Mouse (Mus musculus): ENCODE data around the gene Hoxb1. TPM values are rescaled to one million over a fixed set of nuclear protein-coding genes. Genes with fewer than 3 reads are reported as not detected.

Gene Hoxb1
- polyA plus RNA-seq, 1 experiment from 2014 or later = not detected

- H3K9ac ChIP-seq (ENCODE audit: low read length) = no peak overlapping the region
- no peak overlapping the region for H3K4me3 ChIP-seq (ENCODE audit: low read length)
- 12% methylated on average over 8 of the region's 8 CpGs for WGBS
- H3K27ac ChIP-seq (ENCODE audit: low read length) = peak overlapping the region; percentile 81
- peaks cover 4% of the 10 kb centered on the region; the same call in 1 of the 2 replicates for H3K9me3 ChIP-seq (ENCODE audit: control insufficient read depth, low read length)
- peak overlapping the region; percentile 31 for H3K4me2 ChIP-seq (ENCODE audit: low read depth, low read length)
- no peaks in the 10 kb centered on the region; the same call in 1 of the 2 replicates for H3K27me3 ChIP-seq (ENCODE audit: control insufficient read depth, insufficient read depth, low read depth, low read length)
- ATAC-seq (ENCODE audit: low read depth) = peak; percentile 94
- H3K36me3 ChIP-seq (ENCODE audit: control insufficient read depth, insufficient read depth, low read length) = no peaks in the 10 kb centered on the region
- peaks cover 14% of the 10 kb centered on the region for H3K4me1 ChIP-seq (replicated peaks; ENCODE audit: control insufficient read depth, insufficient read depth, low read length)
Observed at GRCm38 (mm10) chr11:96413527-96413926, 48.0 kb downstream of the Hoxb1 start.

GRCm38 (mm10) chr11:96414002-96414401 is 48.5 kb downstream of the Hoxb1 start:
- H3K27me3 ChIP-seq (ENCODE audit: control insufficient read depth, insufficient read depth, low read depth, low read length) = no peaks in the 10 kb centered on the region; the same call in 1 of the 2 replicates
- no peak overlapping the region for H3K9ac ChIP-seq (ENCODE audit: low read length)
- peak overlapping the region; percentile 14; the same call in 1 of the 2 replicates for H3K4me2 ChIP-seq (ENCODE audit: low read depth, low read length)
- ATAC-seq (ENCODE audit: low read depth) = peak; percentile 72
- H3K4me1 ChIP-seq (replicated peaks; ENCODE audit: control insufficient read depth, insufficient read depth, low read length) = peaks cover 12% of the 10 kb centered on the region
- H3K36me3 ChIP-seq (ENCODE audit: control insufficient read depth, insufficient read depth, low read length) = no peaks in the 10 kb centered on the region
- 18% methylated on average over 2 of the region's 2 CpGs for WGBS
- peaks cover 4% of the 10 kb centered on the region; the same call in 1 of the 2 replicates for H3K9me3 ChIP-seq (ENCODE audit: control insufficient read depth, low read length)
- H3K4me3 ChIP-seq (ENCODE audit: low read length) = no peak overlapping the region
- peak overlapping the region; percentile 81 for H3K27ac ChIP-seq (ENCODE audit: low read length)

MicroRNAs within 50 kb of the gene (microRNA counts, 519-probe panel; counts per million panel counts)
- 4,235 counts per million, percentile 85 among the panel's probes with 10 or more counts for microRNA mmu-miR-10a

Small RNAs within 50 kb of the gene (microRNA-seq; reads per million reads assigned to microRNA genes)
- 28,273 reads per million, percentile 98 among the genes with 10 or more reads in this experiment for gene Mir10a

Other genes starting within 250 kb of the Hoxb1 start
- 2.2 and 2.8 TPM in 2 replicates for gene Ttll6, start 232.0 kb upstream of the Hoxb1 start, polyA plus RNA-seq (2015; fragmentation: Nextera tagmentation; extraction: Ambion mirVana)
- gene Hoxb13, start 171.4 kb upstream of the Hoxb1 start, polyA plus RNA-seq (2015; fragmentation: Nextera tagmentation; extraction: Ambion mirVana) = 0.09 TPM in 1 of 2 replicates, not detected in the other
- 0.28 and 0.30 TPM in 2 replicates for gene Hoxb9, start 94.3 kb upstream of the Hoxb1 start, polyA plus RNA-seq (2015; fragmentation: Nextera tagmentation; extraction: Ambion mirVana)
- 0.33 and 0.79 TPM in 2 replicates for gene Hoxb8, start 83.8 kb upstream of the Hoxb1 start, polyA plus RNA-seq (2015; fragmentation: Nextera tagmentation; extraction: Ambion mirVana)
- gene Hoxb7, start 79.1 kb upstream of the Hoxb1 start, polyA plus RNA-seq (2015; fragmentation: Nextera tagmentation; extraction: Ambion mirVana) = 2.2 and 3.2 TPM in 2 replicates
- gene Hoxb6, start 73.3 kb upstream of the Hoxb1 start, polyA plus RNA-seq (2015; fragmentation: Nextera tagmentation; extraction: Ambion mirVana) = 8.8 and 11.6 TPM in 2 replicates
- 39.2 and 46.6 TPM in 2 replicates for gene Hoxb5, start 62.4 kb upstream of the Hoxb1 start, polyA plus RNA-seq (2015; fragmentation: Nextera tagmentation; extraction: Ambion mirVana)
- 3.4 TPM in 2 replicates for gene Hoxb4, start 47.5 kb upstream of the Hoxb1 start, polyA plus RNA-seq (2015; fragmentation: Nextera tagmentation; extraction: Ambion mirVana)
- gene Hoxb3, start 42.4 kb upstream of the Hoxb1 start, polyA plus RNA-seq (2015; fragmentation: Nextera tagmentation; extraction: Ambion mirVana) = 2.1 and 2.6 TPM in 2 replicates
- gene Hoxb2, start 15.2 kb upstream of the Hoxb1 start, polyA plus RNA-seq (2015; fragmentation: Nextera tagmentation; extraction: Ambion mirVana) = 20.1 and 24.0 TPM in 2 replicates
- 2.1 and 4.5 TPM in 2 replicates for gene Skap1, start 98.8 kb downstream of the Hoxb1 start, polyA plus RNA-seq (2015; fragmentation: Nextera tagmentation; extraction: Ambion mirVana)

Data from lung, embryonic 16.5 days (tissue).